Mouse (Mus musculus): ENCODE results near the gene Cox8b. TPM values are rescaled to one million over a fixed set of nuclear protein-coding genes. Genes with fewer than 3 reads are reported as not detected.
"Not testable (repeated sequence)": the region's sequence is repeated elsewhere in the genome, so short reads cannot be mapped to it uniquely, and the experiment has no call there.

Gene Cox8b
- total RNA-seq, 2 experiments from 2014 or later, result 2,576 to 2,619 TPM

DNA sequence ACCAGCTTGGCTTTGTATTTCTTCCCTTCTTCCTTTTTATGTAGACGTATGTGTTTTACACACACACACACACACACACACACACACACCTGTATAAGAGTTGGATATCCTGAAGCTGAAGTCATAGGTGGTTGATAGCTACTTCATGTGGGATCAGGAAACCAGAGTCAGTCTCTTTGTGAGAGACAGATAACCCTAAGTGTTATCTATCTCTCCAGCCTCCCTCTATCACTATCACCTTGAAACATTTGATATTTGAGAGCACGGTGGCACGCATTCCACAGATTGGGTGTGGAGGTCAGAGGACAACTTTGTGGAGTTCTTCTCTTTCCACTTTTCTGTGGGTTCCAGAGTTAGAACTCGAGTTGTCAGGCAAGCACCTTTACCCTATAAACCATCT lies 19.7 kb upstream of the Cox8b start:
- intact Hi-C loops (cut with DNase I), result no loop called here
- DNase-seq (ENCODE audit: low spot score), result no peak

DNA sequence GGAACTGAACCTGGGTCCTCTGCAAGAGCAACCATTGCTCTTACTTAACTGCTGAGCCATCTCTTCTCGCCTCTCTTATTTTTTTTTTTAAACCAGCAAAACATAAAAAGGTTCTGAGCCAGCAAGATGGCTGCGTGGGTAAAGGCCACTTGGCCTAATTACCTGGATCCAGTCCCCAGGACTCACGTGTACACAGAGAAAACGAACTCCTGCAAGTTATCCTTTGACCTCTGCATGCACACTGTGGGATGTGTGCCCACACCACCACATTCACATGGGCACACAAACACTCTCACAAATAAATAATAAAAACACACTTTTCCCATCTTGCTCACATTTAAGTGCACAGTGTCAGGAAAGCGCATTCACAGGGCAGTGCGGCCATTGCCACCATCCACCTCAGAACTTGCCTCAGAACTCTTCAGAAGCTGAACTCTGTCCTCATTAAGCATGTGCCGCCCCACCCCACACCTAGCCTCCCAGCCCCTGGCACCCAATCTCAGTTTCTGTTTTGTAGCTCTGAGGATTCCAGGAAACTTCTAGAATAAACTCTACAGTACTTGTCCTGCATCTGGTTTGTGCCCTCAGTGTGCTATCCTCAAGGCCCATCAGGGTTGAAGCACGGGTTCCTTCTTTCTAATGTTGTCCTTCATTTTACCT lies 13.9 kb upstream of the Cox8b start:
- DNase-seq (ENCODE audit: low spot score), result no peak
- intact Hi-C loops (cut with DNase I), result no loop called here

DNA sequence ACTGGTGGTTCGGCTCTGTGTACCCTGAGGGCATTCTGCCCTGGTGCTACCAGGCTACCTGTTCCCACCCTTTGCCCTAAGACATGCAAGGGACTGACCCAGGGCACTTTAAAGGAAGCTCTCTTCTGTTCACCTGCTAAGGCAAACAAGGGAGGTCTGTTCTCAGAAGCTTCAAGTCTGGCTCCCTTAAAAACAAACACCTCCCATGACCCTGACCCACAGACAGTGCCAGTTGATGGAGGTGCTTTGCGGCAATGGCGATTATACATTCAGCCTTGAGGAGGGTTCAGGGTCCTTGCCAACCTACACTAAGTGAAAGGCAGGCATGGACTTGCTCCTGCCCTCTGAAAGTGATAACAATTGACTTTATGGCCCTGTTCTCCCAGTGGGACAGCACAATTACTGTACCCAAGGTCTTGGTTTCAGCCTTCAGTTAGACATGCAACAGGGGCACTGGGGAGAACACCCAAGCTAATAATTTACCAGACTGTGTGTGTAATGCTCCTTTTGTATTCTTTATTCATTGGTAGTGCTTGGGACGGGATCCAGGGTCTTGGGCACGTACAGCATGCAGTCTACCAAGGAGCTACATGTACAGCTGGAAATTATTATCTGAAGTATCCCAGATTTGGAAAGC lies 12.7 kb upstream of the Cox8b start:
- intact Hi-C loops (cut with DNase I), result no loop called here
- DNase-seq (ENCODE audit: low spot score), result no peak

- DNase-seq (ENCODE audit: low spot score), result no peak
- intact Hi-C loops (cut with DNase I), result no loop called here
Measured at GRCm38 (mm10) chr7:140912293-140912692, 12.0 kb upstream of the Cox8b start.

DNA sequence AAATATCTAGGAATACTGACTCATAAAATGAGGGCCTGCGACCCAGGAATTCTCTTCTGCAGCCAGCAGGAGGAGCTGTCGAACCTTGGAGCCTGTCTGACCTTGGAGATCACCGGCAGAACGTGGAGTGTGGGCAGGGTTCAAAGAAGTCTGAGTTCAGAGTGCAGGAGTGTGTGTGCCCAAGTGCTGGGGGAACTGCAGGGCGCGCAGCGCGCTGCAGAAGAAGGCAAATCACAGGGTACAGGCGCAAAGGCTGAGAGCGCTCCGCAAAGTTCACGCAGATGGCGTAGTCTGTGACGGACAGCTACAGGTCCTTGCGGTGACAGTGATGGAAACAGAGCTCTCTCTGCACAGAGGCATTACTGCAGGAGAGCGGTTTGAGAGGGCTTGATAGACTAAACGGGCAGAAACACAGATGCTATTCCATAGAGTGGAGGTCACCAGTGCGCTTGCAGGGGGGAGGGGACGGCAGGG lies 8.4 kb upstream of the Cox8b start:
- intact Hi-C loops (cut with DNase I), result loop anchor here (1.0 to 5.0 kb wide), 3 partner anchors 100 to 269 kb away; no protein-coding TSS in a partner anchor
- peak; percentile 50 for DNase-seq (ENCODE audit: low spot score)

- no peak for DNase-seq (ENCODE audit: low spot score)
- intact Hi-C loops (cut with DNase I), result loop anchor here (1.0 to 5.0 kb wide), 3 partner anchors 100 to 269 kb away; no protein-coding TSS in a partner anchor
Measured at GRCm38 (mm10) chr7:140908181-140908580, 7.9 kb upstream of the Cox8b start.

DNA sequence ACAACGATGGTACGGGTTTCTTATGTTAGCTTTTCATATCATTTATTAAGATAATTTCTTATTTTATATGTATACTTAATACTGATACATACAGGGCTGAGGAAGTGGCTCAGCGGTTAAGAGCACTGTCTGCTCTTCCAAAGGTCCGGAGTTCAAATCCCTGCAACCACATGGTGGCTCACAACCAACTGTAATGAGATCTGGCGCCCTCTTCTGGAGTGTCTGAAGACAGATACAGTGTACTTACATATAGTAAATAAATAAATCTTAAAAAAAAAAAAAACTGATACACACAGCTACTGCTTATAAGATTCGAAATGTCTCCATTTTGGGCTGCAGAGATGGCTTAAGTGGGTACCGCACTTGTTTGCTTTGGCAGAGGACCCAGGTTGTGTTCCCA lies 7.5 kb upstream of the Cox8b start:
- intact Hi-C loops (cut with DNase I), result loop anchor here (1.0 to 5.0 kb wide), 4 partner anchors 29 to 270 kb away; no protein-coding TSS in a partner anchor
- DNase-seq (ENCODE audit: low spot score), result no peak

GRCm38 (mm10) chr7:140907131-140907530 lies 6.9 kb upstream of the Cox8b start:
- intact Hi-C loops (cut with DNase I), result loop anchor here (2.0 to 5.0 kb wide), 2 partner anchors 30 to 270 kb away; no protein-coding TSS in a partner anchor
- DNase-seq (ENCODE audit: low spot score), result no peak

GRCm38 (mm10) chr7:140905642-140906081 lies 5.4 kb upstream of the Cox8b start:
- intact Hi-C loops (cut with DNase I), result loop anchor here (2.0 to 5.0 kb wide), 2 partner anchors 31 to 272 kb away; no protein-coding TSS in a partner anchor
- no peak for DNase-seq (ENCODE audit: low spot score)

- DNase-seq (ENCODE audit: low spot score), result peak; percentile 20
- intact Hi-C loops (cut with DNase I), result loop anchor here (1.0 kb wide), 1 partner anchor 58 kb away; the partner anchor contains the start of gene Scgb1c1
Measured at GRCm38 (mm10) chr7:140903212-140903611, 3.0 kb upstream of the Cox8b start.

- intact Hi-C loops (cut with DNase I), result no loop called here
- no peak for DNase-seq (ENCODE audit: low spot score)
Measured at GRCm38 (mm10) chr7:140902036-140902875, 2.0 kb upstream of the Cox8b start.

DNA sequence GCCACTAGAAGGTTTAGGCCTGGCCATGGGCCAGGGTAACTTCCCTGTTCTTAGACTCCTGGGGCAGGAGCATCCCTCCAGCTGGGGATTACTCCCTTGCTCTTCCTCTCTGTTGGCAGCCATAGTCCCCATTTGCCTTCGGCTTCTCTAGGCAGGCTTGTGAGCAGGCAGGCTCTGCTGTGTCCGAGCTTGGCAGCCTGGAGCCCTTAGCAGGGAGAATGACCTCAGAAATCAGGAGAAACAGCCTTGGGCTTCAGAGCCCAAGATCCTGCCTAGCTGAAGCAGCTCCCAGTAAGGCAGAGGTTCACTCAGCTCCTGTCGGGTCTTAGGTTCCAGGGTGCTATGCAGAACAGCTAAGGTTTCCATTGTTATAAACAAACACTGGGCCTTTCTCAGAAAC lies 1.1 kb downstream of the Cox8b start:
- DNase-seq (ENCODE audit: low spot score), result no peak
- intact Hi-C loops (cut with DNase I), result no loop called here

DNA sequence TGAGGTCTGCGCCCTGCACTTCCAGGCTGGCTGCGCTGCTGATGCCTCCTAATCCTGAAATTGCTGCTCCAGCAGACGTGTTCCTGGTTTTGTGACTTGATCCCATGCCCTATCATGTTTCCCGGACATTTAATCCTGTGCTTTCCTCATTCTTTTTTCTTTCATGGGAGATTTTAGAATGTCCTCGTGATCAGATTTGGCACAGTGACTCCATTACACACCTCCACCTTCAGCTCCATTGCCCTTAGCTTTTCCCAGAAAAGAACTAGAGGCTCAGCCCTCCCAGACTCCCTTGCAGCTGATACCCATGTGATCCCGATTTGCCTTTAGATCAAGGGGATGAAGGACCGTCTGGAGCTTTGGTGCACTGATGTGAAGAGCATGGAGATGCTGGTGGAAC lies 2.4 kb downstream of the Cox8b start:
- DNase-seq (ENCODE audit: low spot score), result no peak
- intact Hi-C loops (cut with DNase I), result no loop called here

GRCm38 (mm10) chr7:140894611-140895010 lies 5.6 kb downstream of the Cox8b start:
- no peak for DNase-seq (ENCODE audit: low spot score)
- intact Hi-C loops (cut with DNase I), result no loop called here

DNA sequence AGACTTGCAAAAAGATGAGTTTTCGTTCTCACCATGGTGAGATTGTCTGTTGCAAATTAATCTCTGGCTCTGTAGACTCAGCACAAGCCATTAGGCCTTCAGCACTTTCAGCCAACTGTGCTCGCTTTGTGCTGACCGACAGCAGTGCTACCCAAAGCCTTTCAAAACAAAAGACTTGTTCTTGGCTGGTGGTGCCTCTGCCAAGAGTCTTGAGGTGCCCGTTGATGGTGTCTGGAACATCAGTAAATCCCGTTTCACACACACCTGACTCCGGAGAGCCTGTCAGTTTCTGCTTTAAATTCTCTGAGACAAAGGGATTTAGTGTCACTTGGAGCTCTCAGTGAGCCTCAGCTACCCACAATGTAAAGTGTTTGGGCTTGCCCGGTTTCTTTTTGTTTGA lies 6.2 kb downstream of the Cox8b start:
- DNase-seq (ENCODE audit: low spot score), result no peak
- intact Hi-C loops (cut with DNase I), result no loop called here

GRCm38 (mm10) chr7:140890636-140891035 lies 9.6 kb downstream of the Cox8b start:
- intact Hi-C loops (cut with DNase I); DNase-seq (ENCODE audit: low spot score): not testable (repeated sequence)

- intact Hi-C loops (cut with DNase I), result loop anchor here (1.0 kb wide), 1 partner anchor 25 kb away; the partner anchor contains the start of gene Bet1l
- DNase-seq (ENCODE audit: low spot score), result no peak
Measured at GRCm38 (mm10) chr7:140882469-140882803, 17.8 kb downstream of the Cox8b start.

DNA sequence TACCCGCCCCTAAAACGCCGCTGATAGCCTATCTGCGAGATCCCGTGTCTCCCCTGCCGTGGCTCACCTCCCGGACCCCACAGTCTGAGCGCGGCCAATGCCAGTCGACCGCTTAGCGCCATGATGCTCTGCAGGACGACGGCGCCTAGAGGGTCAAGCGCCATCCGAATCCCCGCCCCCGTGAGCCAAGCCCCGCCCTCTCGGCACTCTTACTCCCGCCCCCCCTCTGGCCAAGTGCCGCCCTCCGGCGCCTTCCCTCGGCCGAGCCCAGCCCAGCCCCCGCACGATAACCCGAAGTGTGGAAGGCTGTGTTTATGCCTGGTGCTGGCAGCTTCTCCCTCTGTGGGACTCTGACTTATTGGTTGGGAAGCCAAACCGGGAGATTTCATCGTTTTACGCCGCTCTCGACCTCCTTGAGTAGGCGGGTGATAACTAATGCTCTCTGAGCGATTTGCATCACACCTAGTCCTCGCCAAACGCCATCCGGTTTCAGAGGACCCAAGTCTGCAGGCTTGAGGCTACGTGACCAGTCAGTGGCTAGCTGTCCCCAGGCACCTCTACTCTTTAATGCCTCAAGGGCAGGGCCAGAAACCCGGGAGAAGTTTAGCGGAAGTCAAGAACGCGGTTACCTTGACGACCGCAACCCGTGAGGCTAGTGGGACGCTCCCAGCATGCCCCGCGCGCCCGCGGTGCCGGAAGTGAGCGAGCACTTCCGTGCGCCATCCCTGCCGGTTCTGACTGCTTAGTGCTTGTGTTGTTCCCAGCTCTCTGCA lies 18.4 kb downstream of the Cox8b start, which contains the start of the genes Psmd13 and Sirt3:
Gene Psmd13 (plus strand): TSS at position 273 of the 773 bp plus-strand sequence.
Gene Sirt3 (minus strand): TSS at position 614 of the 773 bp plus-strand sequence.
- intact Hi-C loops (cut with DNase I), result loop anchor here (1.0 kb wide), 1 partner anchor 25 kb away; the partner anchor contains the start of gene Bet1l

GRCm38 (mm10) chr7:140880865-140881515 lies 19.3 kb downstream of the Cox8b start:
- intact Hi-C loops (cut with DNase I), result no loop called here
- no peak for DNase-seq (ENCODE audit: low spot score)

More for the DNA sequence above, 18.4 kb downstream of the Cox8b start, which contains the start of the genes Psmd13 and Sirt3:
- DNase-seq (ENCODE audit: low spot score), result peak; percentile 85
